Mouse (Mus musculus): ENCODE data around the gene Gbp5.

DNA sequence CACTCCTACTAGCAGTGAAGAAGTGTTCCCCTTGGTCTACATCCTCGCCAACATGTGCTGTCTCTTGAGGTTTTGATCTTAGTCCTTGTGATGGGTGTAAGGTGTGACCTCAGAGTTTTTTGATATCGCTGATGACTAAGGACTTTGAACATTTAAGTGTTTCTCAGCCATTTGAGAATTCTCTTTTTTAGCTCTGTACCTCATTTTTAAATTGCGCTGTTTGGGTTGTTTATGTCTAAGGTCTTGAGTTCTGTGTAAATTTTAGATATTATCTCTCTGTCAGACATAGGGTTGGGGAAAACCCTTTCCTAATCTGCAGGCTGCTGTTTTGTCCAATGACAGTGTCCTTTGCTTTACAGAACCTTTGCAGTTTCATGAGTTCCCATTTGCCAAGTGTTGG lies 39.4 kb downstream of the Gbp5 start:
- TF ChIP-seq CTCF (IDR thresholded peaks at IDR 0.05; ENCODE audit: low read depth, low read length) (no peak), POLR2A (IDR thresholded peaks at IDR 0.05; ENCODE audit: insufficient read depth, low read length) (no peak)

Measured in ES-Bruce4 (cell line).